Mouse (Mus musculus): ENCODE measurements around the gene Acat2. TPM values are rescaled to one million over a fixed set of nuclear protein-coding genes. Genes with fewer than 3 reads are reported as not detected.
"Not testable (repeated sequence)": the region's sequence is repeated elsewhere in the genome, so short reads cannot be mapped to it uniquely, and the experiment has no call there.

The Acat2 gene
- 216 and 283 TPM in 2 replicates for polyA plus RNA-seq (2014; fragmentation: Nextera tagmentation; extraction: Ambion mirVana)

GRCm38 (mm10) chr17:12960331-12960873 is at the start of gene Acat2:
Gene Acat2, minus strand, starts transcription at chr17:12960747.
- ATAC-seq (ENCODE audit: low FRiP score), result peak; percentile 99
- WGBS, result 1% methylated on average over 42 of the region's 42 CpGs

GRCm38 (mm10) chr17:13009887-13010286 is 49.3 kb upstream of the Acat2 start:
- Histone ChIP-seq H3K9ac (no peak overlapping the region), H3K9me3 (ENCODE audit: control insufficient read depth, low read length) (no peaks in the 10 kb centered on the region), H3K4me2 (replicated peaks) (peak overlapping the region; percentile 89; the same call in 1 of the 2 replicates), H3K36me3 (replicated peaks; ENCODE audit: control insufficient read depth, insufficient read depth) (peaks cover 47% of the 10 kb centered on the region), H3K4me1 (replicated peaks; ENCODE audit: control insufficient read depth, insufficient read depth, low read length) (peaks cover 10% of the 10 kb centered on the region), H3K27ac (no peak overlapping the region), H3K27me3 (ENCODE audit: control insufficient read depth, insufficient read depth, low read length) (no peaks in the 10 kb centered on the region), H3K4me3 (replicated peaks; ENCODE audit: low read length) (no peak overlapping the region)
- peak; percentile 65 for DNase-seq (ENCODE audit: low spot score)
- ATAC-seq (ENCODE audit: low FRiP score), result no peak
- WGBS, result 50% methylated on average over 3 of the region's 3 CpGs

More at GRCm38 (mm10) chr17:12960331-12960873, at the start of gene Acat2:
- Histone ChIP-seq H3K9ac (peak within 1 kb of the TSS; percentile 71), H3K4me2 (replicated peaks) (peak within 1 kb of the TSS; percentile 77), H3K4me1 (replicated peaks; ENCODE audit: control insufficient read depth, insufficient read depth, low read length) (peaks cover 10% of the 10 kb centered on the region), H3K9me3 (ENCODE audit: control insufficient read depth, low read length) (no peaks in the 10 kb centered on the region), H3K4me3 (replicated peaks; ENCODE audit: low read length) (peak within 1 kb of the TSS; percentile 66), H3K27ac (peak within 1 kb of the TSS; percentile 91), H3K27me3 (ENCODE audit: control insufficient read depth, insufficient read depth, low read length) (no peaks in the 10 kb centered on the region), H3K36me3 (replicated peaks; ENCODE audit: control insufficient read depth, insufficient read depth) (peaks cover 32% of the 10 kb centered on the region)
- peak; percentile 94 for DNase-seq (ENCODE audit: low spot score)

GRCm38 (mm10) chr17:13008528-13008927 is 48.0 kb upstream of the Acat2 start:
- peak overlapping the region; percentile 80 for H3K27ac ChIP-seq
- ATAC-seq (ENCODE audit: low FRiP score) (no peak), DNase-seq (ENCODE audit: low spot score) (no peak)
- H3K9me3 ChIP-seq (ENCODE audit: control insufficient read depth, low read length), result no peaks in the 10 kb centered on the region
- peak overlapping the region; percentile 53 for H3K4me3 ChIP-seq (replicated peaks; ENCODE audit: low read length)
- H3K36me3 ChIP-seq (replicated peaks; ENCODE audit: control insufficient read depth, insufficient read depth), result peaks cover 33% of the 10 kb centered on the region
- peak overlapping the region; percentile 89 for H3K4me2 ChIP-seq (replicated peaks)
- no peaks in the 10 kb centered on the region for H3K27me3 ChIP-seq (ENCODE audit: control insufficient read depth, insufficient read depth, low read length)
- under 1% methylated on average over 10 of the region's 10 CpGs for WGBS
- H3K4me1 ChIP-seq (replicated peaks; ENCODE audit: control insufficient read depth, insufficient read depth, low read length), result peaks cover 10% of the 10 kb centered on the region
- peak overlapping the region; percentile 62 for H3K9ac ChIP-seq

GRCm38 (mm10) chr17:13007730-13008425 is 47.3 kb upstream of the Acat2 start:
- WGBS, result under 1% methylated on average over 64 of the region's 76 CpGs
- Histone ChIP-seq H3K9me3 (ENCODE audit: control insufficient read depth, low read length) (no peaks in the 10 kb centered on the region), H3K4me3 (replicated peaks; ENCODE audit: low read length) (peak overlapping the region; percentile 53), H3K27me3 (ENCODE audit: control insufficient read depth, insufficient read depth, low read length) (no peaks in the 10 kb centered on the region), H3K4me1 (replicated peaks; ENCODE audit: control insufficient read depth, insufficient read depth, low read length) (peaks cover 10% of the 10 kb centered on the region), H3K4me2 (replicated peaks) (peak overlapping the region; percentile 89), H3K27ac (peak overlapping the region; percentile 80), H3K9ac (peak overlapping the region; percentile 62), H3K36me3 (replicated peaks; ENCODE audit: control insufficient read depth, insufficient read depth) (peaks cover 27% of the 10 kb centered on the region)
- ATAC-seq (ENCODE audit: low FRiP score) (peak; percentile 97), DNase-seq (ENCODE audit: low spot score) (peak; percentile 90)

GRCm38 (mm10) chr17:13006984-13007383 is 46.4 kb upstream of the Acat2 start:
- ATAC-seq (ENCODE audit: low FRiP score) (no peak), DNase-seq (ENCODE audit: low spot score) (no peak)
- Histone ChIP-seq H3K4me1 (replicated peaks; ENCODE audit: control insufficient read depth, insufficient read depth, low read length) (peaks cover 10% of the 10 kb centered on the region), H3K27ac (no peak overlapping the region), H3K9ac (no peak overlapping the region), H3K9me3 (ENCODE audit: control insufficient read depth, low read length) (no peaks in the 10 kb centered on the region), H3K36me3 (replicated peaks; ENCODE audit: control insufficient read depth, insufficient read depth) (peaks cover 18% of the 10 kb centered on the region), H3K4me3 (replicated peaks; ENCODE audit: low read length) (peak overlapping the region; percentile 53; the same call in 1 of the 2 replicates), H3K4me2 (replicated peaks) (peak overlapping the region; percentile 89), H3K27me3 (ENCODE audit: control insufficient read depth, insufficient read depth, low read length) (no peaks in the 10 kb centered on the region)
- 52% methylated on average over 5 of the region's 5 CpGs for WGBS

- peak within 1 kb of the TSS; percentile 53 for H3K4me3 ChIP-seq (replicated peaks; ENCODE audit: low read length)
- peak within 1 kb of the TSS; percentile 47 for H3K9ac ChIP-seq
- not testable (repeated sequence) for H3K27me3 ChIP-seq (ENCODE audit: control insufficient read depth, insufficient read depth, low read length); H3K4me1 ChIP-seq (replicated peaks; ENCODE audit: control insufficient read depth, insufficient read depth, low read length); ATAC-seq (ENCODE audit: low FRiP score); H3K9me3 ChIP-seq (ENCODE audit: control insufficient read depth, low read length); DNase-seq (ENCODE audit: low spot score)
- H3K36me3 ChIP-seq (replicated peaks; ENCODE audit: control insufficient read depth, insufficient read depth), result peaks cover 14% of the 10 kb centered on the region
- H3K27ac ChIP-seq, result peak within 1 kb of the TSS; percentile 80
- WGBS, result 90% methylated on average over 2 of the region's 2 CpGs
- H3K4me2 ChIP-seq (replicated peaks), result peak within 1 kb of the TSS; percentile 89
These were observed 46.0 kb upstream of the Acat2 start, which contains the start of gene Sod2 for GRCm38 (mm10) chr17:13006546-13006945. Gene Sod2, plus strand, starts transcription at chr17:13006846.

GRCm38 (mm10) chr17:13004436-13004835 is 43.9 kb upstream of the Acat2 start:
- not testable (repeated sequence) for H3K27ac ChIP-seq; H3K9ac ChIP-seq; H3K4me2 ChIP-seq (replicated peaks); H3K9me3 ChIP-seq (ENCODE audit: control insufficient read depth, low read length); H3K4me3 ChIP-seq (replicated peaks; ENCODE audit: low read length); H3K36me3 ChIP-seq (replicated peaks; ENCODE audit: control insufficient read depth, insufficient read depth); H3K4me1 ChIP-seq (replicated peaks; ENCODE audit: control insufficient read depth, insufficient read depth, low read length); H3K27me3 ChIP-seq (ENCODE audit: control insufficient read depth, insufficient read depth, low read length); DNase-seq (ENCODE audit: low spot score); ATAC-seq (ENCODE audit: low FRiP score)
- WGBS, result 90% methylated on average over 2 of the region's 2 CpGs

GRCm38 (mm10) chr17:13002243-13002642 is 41.7 kb upstream of the Acat2 start:
- H3K9me3 ChIP-seq (ENCODE audit: control insufficient read depth, low read length); ATAC-seq (ENCODE audit: low FRiP score); H3K36me3 ChIP-seq (replicated peaks; ENCODE audit: control insufficient read depth, insufficient read depth); H3K4me1 ChIP-seq (replicated peaks; ENCODE audit: control insufficient read depth, insufficient read depth, low read length); H3K4me3 ChIP-seq (replicated peaks; ENCODE audit: low read length); H3K4me2 ChIP-seq (replicated peaks); H3K9ac ChIP-seq; H3K27ac ChIP-seq; H3K27me3 ChIP-seq (ENCODE audit: control insufficient read depth, insufficient read depth, low read length); DNase-seq (ENCODE audit: low spot score): not testable (repeated sequence)
- WGBS, result 95% methylated on average over 5 of the region's 5 CpGs

- H3K4me3 ChIP-seq (replicated peaks; ENCODE audit: low read length), result no peak overlapping the region
- H3K27me3 ChIP-seq (ENCODE audit: control insufficient read depth, insufficient read depth, low read length), result no peaks in the 10 kb centered on the region
- no peaks in the 10 kb centered on the region for H3K36me3 ChIP-seq (replicated peaks; ENCODE audit: control insufficient read depth, insufficient read depth)
- H3K9ac ChIP-seq, result no peak overlapping the region
- H3K9me3 ChIP-seq (ENCODE audit: control insufficient read depth, low read length), result no peaks in the 10 kb centered on the region
- H3K4me2 ChIP-seq (replicated peaks), result no peak overlapping the region
- H3K4me1 ChIP-seq (replicated peaks; ENCODE audit: control insufficient read depth, insufficient read depth, low read length), result no peaks in the 10 kb centered on the region
- no peak overlapping the region for H3K27ac ChIP-seq
- 81% methylated on average over 6 of the region's 6 CpGs for WGBS
- no peak for ATAC-seq (ENCODE audit: low FRiP score)
- DNase-seq (ENCODE audit: low spot score), result no peak
These were observed 38.5 kb upstream of the Acat2 start for GRCm38 (mm10) chr17:12999069-12999468.

Data from hindbrain, embryonic 14.5 days (tissue).